Mouse (Mus musculus): ENCODE data around the gene Mtx3. TPM values are rescaled to one million over a fixed set of nuclear protein-coding genes. Genes with fewer than 3 reads are reported as not detected.

Mtx3 gene
- polyA plus RNA-seq, 1 experiment from 2014 or later: 5.1 TPM

DNA sequence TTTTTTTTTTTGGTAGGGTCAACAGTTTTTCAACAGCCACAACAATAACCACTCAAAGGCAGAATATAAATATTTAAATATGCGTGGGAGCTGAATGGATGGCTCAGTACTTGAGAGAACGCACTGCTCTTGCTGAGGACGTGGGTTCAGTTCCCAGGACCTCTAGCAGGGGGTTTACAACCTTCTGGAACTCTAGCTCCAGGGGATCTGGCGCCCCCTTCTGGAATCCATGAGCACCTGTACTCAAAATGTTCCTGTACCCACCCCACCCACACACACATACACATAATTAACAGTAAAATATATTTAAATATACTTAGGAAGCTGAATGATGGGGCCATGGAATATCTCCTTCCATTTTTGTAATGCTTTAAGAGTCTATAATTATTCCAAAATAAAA, 11.3 kb downstream of the Mtx3 start:
- Histone ChIP-seq H3K4me2 (replicated peaks) (no peak overlapping the region), H3K4me1 (no peaks in the 10 kb centered on the region), H3K9me3 (no peaks in the 10 kb centered on the region), H3K27ac (no peak overlapping the region), H3K9ac (no peak overlapping the region), H3K36me3 (peaks cover 38% of the 10 kb centered on the region), H3K4me3 (no peak overlapping the region), H3K27me3 (no peaks in the 10 kb centered on the region)
- WGBS: 72% methylated on average over 4 of the region's 4 CpGs
- ATAC-seq (ENCODE audit: low FRiP score, low read depth): no peak

DNA sequence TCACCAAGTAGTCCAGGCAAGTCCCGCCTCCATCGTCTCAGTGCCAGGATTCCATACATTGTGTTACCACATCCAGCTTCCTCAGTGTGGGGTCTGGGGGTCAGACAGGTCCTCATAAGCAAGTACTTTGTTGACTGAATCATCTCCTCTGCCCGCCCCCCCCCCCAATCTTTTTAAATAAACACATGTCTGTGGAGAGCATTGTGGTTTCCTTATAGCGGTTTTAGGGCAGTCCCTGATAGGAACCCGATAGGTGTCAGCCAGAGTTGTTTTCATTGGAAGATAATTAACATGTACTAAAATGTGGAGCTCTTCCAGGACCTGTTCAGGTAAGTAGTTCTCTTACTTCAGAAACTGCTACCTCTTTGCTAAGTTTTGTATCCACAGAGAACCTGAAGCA, 14.2 kb downstream of the Mtx3 start:
- no peak for ATAC-seq (ENCODE audit: low FRiP score, low read depth)
- Histone ChIP-seq H3K4me2 (replicated peaks) (no peak overlapping the region), H3K4me3 (no peak overlapping the region), H3K4me1 (no peaks in the 10 kb centered on the region), H3K36me3 (peaks cover 18% of the 10 kb centered on the region), H3K9me3 (no peaks in the 10 kb centered on the region), H3K27me3 (no peaks in the 10 kb centered on the region), H3K27ac (no peak overlapping the region), H3K9ac (no peak overlapping the region)
- WGBS: 91% methylated on average over 5 of the region's 5 CpGs

DNA sequence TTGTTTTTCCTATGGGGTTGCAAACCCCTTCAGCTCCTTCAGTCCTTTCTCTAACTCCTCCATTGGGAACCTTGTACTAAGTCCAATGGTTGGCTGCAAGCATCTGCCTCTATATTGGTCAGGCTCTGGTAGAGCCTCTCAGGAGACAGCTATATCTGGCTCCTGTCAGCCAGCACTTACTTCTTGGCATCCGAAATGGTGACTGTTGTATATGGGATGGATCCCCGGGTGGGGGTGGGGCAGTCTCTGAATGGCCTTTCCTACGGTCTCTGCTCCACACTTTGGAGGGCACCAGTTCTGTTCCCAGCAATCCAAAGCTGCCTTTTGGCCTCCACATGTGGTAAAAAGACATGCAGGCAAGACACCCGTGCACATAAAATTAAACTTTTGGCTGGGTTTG, 15.4 kb downstream of the Mtx3 start:
- Histone ChIP-seq H3K9me3 (no peaks in the 10 kb centered on the region), H3K4me2 (replicated peaks) (no peak overlapping the region), H3K4me1 (no peaks in the 10 kb centered on the region), H3K36me3 (peaks cover 8% of the 10 kb centered on the region), H3K9ac (no peak overlapping the region), H3K27me3 (no peaks in the 10 kb centered on the region), H3K4me3 (no peak overlapping the region), H3K27ac (no peak overlapping the region)
- no peak for ATAC-seq (ENCODE audit: low FRiP score, low read depth)
- WGBS: 67% methylated on average over 4 of the region's 4 CpGs

DNA sequence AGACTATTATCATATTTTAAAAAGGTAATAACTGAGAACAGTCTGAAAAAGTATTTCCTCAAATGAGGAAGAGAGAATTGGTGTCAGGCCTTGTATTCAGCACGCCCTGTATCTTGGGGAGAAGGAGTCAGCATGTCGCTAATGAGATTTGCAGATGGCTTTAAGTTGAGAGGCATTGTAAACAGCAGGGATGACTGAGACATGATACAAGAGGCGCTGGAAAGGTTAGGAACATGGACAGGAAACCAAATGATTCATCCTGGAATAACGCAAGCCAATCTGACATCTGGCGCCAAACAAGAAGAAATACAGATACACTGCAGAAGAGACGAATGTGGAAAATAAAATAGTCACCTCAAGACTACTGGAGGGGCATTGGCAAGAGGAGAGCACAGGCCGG, 20.8 kb downstream of the Mtx3 start:
- Histone ChIP-seq H3K4me3 (no peak overlapping the region), H3K9me3 (no peaks in the 10 kb centered on the region), H3K36me3 (no peaks in the 10 kb centered on the region), H3K9ac (no peak overlapping the region), H3K4me2 (replicated peaks) (no peak overlapping the region), H3K4me1 (no peaks in the 10 kb centered on the region), H3K27me3 (no peaks in the 10 kb centered on the region), H3K27ac (no peak overlapping the region)
- ATAC-seq (ENCODE audit: low FRiP score, low read depth): peak; percentile 32; the same call in 1 of the 2 replicates
- WGBS: 75% methylated on average over 7 of the region's 7 CpGs

DNA sequence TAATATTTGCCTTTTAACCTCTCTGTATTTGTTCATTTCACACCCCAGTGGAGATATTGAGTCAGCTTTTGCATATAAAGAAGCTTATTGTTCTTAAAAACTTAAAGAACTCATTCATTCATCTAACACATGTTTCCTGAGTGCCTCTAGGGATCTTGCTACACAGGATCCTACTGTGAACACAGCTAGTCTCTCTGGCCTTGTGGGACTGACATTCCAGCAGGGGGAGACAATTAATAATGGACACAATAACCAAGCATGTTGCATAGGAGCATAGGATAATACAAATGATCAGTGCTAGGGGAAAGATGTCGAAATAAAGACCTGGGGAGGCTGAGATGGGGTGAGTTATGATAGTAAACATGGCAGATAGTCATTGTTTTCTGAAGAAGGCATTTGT, 22.1 kb downstream of the Mtx3 start:
- H3K4me1 ChIP-seq: no peaks in the 10 kb centered on the region
- no peaks in the 10 kb centered on the region for H3K9me3 ChIP-seq
- no peak overlapping the region for H3K9ac ChIP-seq
- H3K27me3 ChIP-seq: no peaks in the 10 kb centered on the region
- WGBS: 78% methylated on average over 1 of the region's 1 CpGs
- no peak overlapping the region for H3K27ac ChIP-seq
- H3K36me3 ChIP-seq: no peaks in the 10 kb centered on the region
- H3K4me2 ChIP-seq (replicated peaks): no peak overlapping the region
- H3K4me3 ChIP-seq: no peak overlapping the region
- no peak for ATAC-seq (ENCODE audit: low FRiP score, low read depth)

DNA sequence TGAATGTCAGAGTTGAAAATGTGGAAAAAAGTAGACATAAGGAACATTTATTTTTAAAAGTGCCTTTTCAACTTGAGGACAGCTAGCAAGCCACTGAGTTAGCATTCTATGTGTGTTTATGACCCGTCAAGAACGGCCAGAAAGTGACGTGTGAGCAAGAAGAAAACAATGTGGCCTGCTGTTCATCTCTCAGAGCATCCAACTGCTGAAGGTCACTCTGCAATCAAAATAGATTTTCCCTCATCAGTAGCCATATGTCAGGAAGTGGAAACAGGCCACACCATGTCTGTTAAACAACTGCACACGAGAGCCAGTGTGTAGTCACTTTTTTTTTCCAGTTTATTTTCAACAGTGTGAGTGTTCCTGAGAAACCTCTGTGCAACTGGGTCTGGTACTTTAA, 35.0 kb downstream of the Mtx3 start:
- H3K27ac ChIP-seq: no peak overlapping the region; the same call in 1 of the 2 replicates
- no peak overlapping the region for H3K9ac ChIP-seq
- no peaks in the 10 kb centered on the region for H3K36me3 ChIP-seq
- no peak overlapping the region for H3K4me3 ChIP-seq
- WGBS: 40% methylated on average over 4 of the region's 4 CpGs
- no peaks in the 10 kb centered on the region for H3K27me3 ChIP-seq
- peaks cover 10% of the 10 kb centered on the region; the same call in 1 of the 2 replicates for H3K4me1 ChIP-seq
- H3K9me3 ChIP-seq: no peaks in the 10 kb centered on the region
- no peak for ATAC-seq (ENCODE audit: low FRiP score, low read depth)
- H3K4me2 ChIP-seq (replicated peaks): no peak overlapping the region

DNA sequence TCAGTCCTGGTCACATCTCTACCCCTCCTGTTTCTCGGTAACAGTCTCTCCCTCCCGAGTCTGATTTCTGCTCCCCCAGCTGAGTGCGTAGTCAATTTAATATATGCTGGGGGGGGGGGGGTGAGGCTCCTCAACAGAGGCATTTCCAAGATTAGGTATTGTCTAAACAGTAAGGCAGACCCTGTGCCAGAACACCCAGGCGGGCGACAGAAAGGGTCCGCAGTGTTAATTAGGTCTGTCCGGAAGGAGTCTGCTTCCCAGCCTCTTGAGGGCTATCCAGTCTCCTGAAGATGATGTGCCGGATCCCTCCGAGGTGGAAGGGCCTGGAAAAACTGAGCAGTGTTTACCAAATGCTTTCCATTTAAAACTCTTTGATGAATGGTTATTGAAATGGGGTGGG, 35.4 kb downstream of the Mtx3 start:
- Histone ChIP-seq H3K9me3 (no peaks in the 10 kb centered on the region), H3K36me3 (no peaks in the 10 kb centered on the region), H3K4me2 (replicated peaks) (no peak overlapping the region), H3K4me1 (peaks cover 10% of the 10 kb centered on the region; the same call in 1 of the 2 replicates), H3K4me3 (no peak overlapping the region), H3K27me3 (no peaks in the 10 kb centered on the region), H3K27ac (no peak overlapping the region), H3K9ac (no peak overlapping the region)
- ATAC-seq (ENCODE audit: low FRiP score, low read depth): peak; percentile 48; the same call in 1 of the 2 replicates
- WGBS: 33% methylated on average over 9 of the region's 9 CpGs

DNA sequence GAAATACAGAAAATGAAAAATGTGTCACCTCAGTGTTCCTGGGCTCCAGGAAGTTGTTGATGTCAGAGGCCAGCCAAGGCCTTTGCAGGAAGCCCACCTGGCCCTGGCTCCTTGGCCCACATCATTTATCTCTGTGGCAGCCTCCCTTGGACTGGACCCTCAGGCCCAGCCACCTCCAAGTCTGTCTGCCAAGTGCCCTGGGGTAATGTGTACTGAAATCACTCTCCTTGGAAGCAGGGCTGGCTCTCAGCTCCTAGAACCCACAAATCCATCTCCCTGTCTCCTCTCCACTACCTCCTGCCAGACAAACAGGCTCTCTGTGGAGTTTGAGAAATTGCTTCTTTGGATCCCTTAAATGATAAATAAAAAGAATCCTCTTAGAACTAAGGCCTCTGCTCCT, 36.0 kb downstream of the Mtx3 start:
- H3K36me3 ChIP-seq: no peaks in the 10 kb centered on the region
- peaks cover 10% of the 10 kb centered on the region; the same call in 1 of the 2 replicates for H3K4me1 ChIP-seq
- no peak overlapping the region for H3K4me2 ChIP-seq (replicated peaks)
- no peak overlapping the region for H3K4me3 ChIP-seq
- ATAC-seq (ENCODE audit: low FRiP score, low read depth): no peak
- no peak overlapping the region for H3K27ac ChIP-seq
- no peaks in the 10 kb centered on the region for H3K9me3 ChIP-seq
- H3K9ac ChIP-seq: no peak overlapping the region
- no peaks in the 10 kb centered on the region for H3K27me3 ChIP-seq

DNA sequence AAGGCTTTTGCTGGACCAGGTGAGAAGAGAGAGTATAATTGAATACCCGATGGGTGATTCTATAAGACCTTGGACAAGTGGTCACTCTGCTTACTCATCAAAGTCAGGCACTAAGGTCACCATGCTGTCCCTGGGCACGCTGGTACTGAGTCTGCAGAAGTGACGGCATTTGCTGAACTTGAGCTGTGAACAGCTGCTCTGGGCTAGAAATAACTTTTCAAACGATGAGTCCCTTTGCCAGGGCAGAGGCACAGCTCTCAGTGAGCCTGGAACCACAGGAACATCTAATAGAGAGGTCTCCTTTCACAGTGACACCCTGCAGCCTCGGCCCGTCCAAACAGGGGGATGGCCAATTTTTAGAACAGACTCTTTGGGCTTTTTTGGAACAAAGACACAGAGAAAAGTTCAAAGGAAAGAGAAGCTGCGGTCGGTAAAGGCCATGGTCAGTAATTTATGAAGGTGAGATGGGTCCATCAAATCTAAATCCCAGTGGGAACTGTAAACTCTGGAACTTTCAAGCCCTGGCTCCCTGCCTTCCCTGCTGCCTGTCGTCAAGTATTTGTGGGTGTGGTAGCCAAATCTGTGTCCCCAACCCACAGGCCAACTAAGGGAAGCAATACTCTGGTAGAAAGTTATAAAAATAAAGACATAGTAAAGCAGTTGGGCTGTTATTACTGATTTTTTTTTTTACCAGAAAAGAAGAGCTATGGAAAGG, 37.9 kb downstream of the Mtx3 start:
- 70% methylated on average over 9 of the region's 9 CpGs for WGBS

DNA sequence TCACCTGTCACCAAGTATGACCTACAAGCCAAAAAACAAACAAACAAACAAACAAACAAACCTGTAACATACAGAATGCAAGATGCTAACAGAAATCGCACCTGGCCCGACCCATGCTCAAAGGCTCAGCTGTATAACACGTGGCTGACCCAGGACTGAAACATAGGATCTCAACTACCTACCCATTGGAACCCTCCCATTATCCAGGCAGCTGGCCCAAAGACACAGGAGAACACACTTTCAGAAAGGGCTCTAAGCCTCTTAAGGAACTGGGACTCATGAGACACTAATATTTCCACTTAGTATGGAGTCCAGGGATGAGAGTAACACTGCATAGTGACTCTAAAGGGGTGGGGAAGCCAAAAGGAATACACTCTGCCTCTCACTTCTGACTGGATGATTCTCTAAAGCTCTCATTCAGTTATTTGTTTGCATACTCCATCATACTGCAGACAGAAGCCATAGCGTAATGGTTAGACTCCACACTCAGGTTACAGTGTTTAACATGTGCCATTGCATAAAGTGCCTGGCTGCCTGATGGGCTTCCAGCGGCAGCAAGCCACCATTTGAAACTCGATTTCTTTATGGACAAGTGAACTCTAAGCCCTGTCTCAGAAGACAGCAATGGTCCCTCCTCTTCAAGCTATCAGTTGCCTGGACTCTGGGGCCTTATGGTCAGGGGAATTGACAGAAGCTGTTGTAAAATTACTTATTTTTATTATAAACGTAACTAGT, 38.6 kb downstream of the Mtx3 start:
- H3K9ac ChIP-seq: no peak overlapping the region
- no peak overlapping the region for H3K4me2 ChIP-seq (replicated peaks)
- H3K9me3 ChIP-seq: peaks cover 3% of the 10 kb centered on the region
- H3K4me3 ChIP-seq: no peak overlapping the region
- 86% methylated on average over 7 of the region's 7 CpGs for WGBS
- no peak for ATAC-seq (ENCODE audit: low FRiP score, low read depth)
- H3K27me3 ChIP-seq: no peaks in the 10 kb centered on the region
- H3K27ac ChIP-seq: no peak overlapping the region
- H3K36me3 ChIP-seq: no peaks in the 10 kb centered on the region
- peaks cover 10% of the 10 kb centered on the region; the same call in 1 of the 2 replicates for H3K4me1 ChIP-seq

More for the DNA sequence above, 37.9 kb downstream of the Mtx3 start:
- peaks cover 10% of the 10 kb centered on the region; the same call in 1 of the 2 replicates for H3K4me1 ChIP-seq
- ATAC-seq (ENCODE audit: low FRiP score, low read depth): no peak
- no peak overlapping the region for H3K27ac ChIP-seq
- H3K9ac ChIP-seq: no peak overlapping the region
- no peak overlapping the region for H3K4me2 ChIP-seq (replicated peaks)
- H3K36me3 ChIP-seq: no peaks in the 10 kb centered on the region
- H3K4me3 ChIP-seq: no peak overlapping the region
- H3K27me3 ChIP-seq: no peaks in the 10 kb centered on the region
- H3K9me3 ChIP-seq: peaks cover 3% of the 10 kb centered on the region

DNA sequence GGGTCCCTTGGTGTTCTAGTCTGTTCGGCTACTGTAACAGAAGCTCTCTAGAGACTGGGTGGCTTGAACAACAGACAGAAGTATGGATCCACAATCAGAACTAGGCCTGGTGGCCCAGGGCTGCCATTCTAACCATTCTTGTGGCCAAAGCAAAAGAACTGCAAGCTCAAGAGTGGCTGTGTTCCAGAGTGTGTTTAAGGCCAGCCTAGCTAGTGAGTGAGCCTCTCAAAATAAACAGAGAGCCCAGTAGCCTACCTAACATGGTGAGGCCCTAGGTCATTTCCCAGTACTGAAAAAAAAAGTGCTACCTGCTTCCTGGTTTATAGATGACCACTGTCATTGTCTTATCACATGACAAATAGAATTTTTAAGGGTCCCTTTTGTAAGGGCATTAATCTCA, 39.6 kb downstream of the Mtx3 start:
- Histone ChIP-seq H3K9ac (no peak overlapping the region), H3K4me1 (peaks cover 8% of the 10 kb centered on the region; the same call in 1 of the 2 replicates), H3K27me3 (no peaks in the 10 kb centered on the region), H3K27ac (no peak overlapping the region), H3K9me3 (peaks cover 3% of the 10 kb centered on the region), H3K36me3 (no peaks in the 10 kb centered on the region), H3K4me2 (replicated peaks) (no peak overlapping the region), H3K4me3 (no peak overlapping the region)
- no peak for ATAC-seq (ENCODE audit: low FRiP score, low read depth)
- 78% methylated on average over 1 of the region's 1 CpGs for WGBS

DNA sequence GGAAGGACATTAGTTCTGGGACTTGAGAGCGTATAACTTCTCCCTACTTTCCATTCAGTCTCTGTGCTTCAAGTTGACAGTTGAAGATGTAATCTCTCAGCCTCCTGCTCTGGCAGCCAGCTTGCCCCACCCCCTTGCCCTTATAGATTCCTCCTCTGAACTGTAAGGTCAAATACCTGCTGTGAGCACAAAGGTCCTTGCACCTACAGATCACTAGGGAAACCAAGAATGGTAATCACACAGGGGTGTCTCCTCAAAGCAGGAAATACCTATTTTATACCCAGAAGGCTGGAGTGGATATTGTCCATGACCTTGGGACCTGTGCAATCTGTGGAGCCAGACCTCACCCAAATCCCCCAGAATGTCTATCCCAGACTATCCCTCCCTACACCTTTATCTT, 40.4 kb downstream of the Mtx3 start:
- H3K27ac ChIP-seq: no peak overlapping the region
- H3K4me2 ChIP-seq (replicated peaks): no peak overlapping the region
- H3K4me3 ChIP-seq: no peak overlapping the region
- H3K27me3 ChIP-seq: no peaks in the 10 kb centered on the region
- H3K4me1 ChIP-seq: peaks cover 2% of the 10 kb centered on the region; the same call in 1 of the 2 replicates
- no peaks in the 10 kb centered on the region for H3K36me3 ChIP-seq
- WGBS: 86% methylated on average over 1 of the region's 1 CpGs
- ATAC-seq (ENCODE audit: low FRiP score, low read depth): no peak
- H3K9ac ChIP-seq: no peak overlapping the region
- H3K9me3 ChIP-seq: peaks cover 3% of the 10 kb centered on the region

All from limb, embryonic 13.5 days (tissue).